ENCODE assay signal across 8 mouse cellular contexts in genomic region chr2:180657394-180658013, GRCm38 (mm10). TPM values are rescaled to one million over a fixed set of nuclear protein-coding genes. Genes with fewer than 3 reads are reported as not detected.
DNase-seq lines count a peak whose midpoint lies in the region; ATAC-seq and TF ChIP-seq lines count a peak whose summit lies in the region.

No protein-coding gene starts in this region.

- no peak for TF ChIP-seq POLR2A in small intestine, adult 2 months (IDR thresholded peaks at IDR 0.05; ENCODE audit: low read depth, low read length)

- no peaks in the 10 kb centered on the region for H3K27me3 ChIP-seq in kidney, embryonic 16.5 days (ENCODE audit: insufficient read depth, low read length)
- no peaks in the 10 kb centered on the region for H3K27me3 ChIP-seq in midbrain, embryonic 11.5 days (ENCODE audit: control insufficient read depth, insufficient read depth, low read length)
- no peaks in the 10 kb centered on the region for H3K27me3 ChIP-seq in small intestine, adult 2 months (ENCODE audit: control insufficient read depth, insufficient read depth, low read length)

- no peak overlapping the region for H3K4me3 ChIP-seq in kidney, embryonic 16.5 days (ENCODE audit: low read length)
- H3K4me3 ChIP-seq in midbrain, embryonic 11.5 days (ENCODE audit: low read depth, low read length) = no peak overlapping the region
- no peak overlapping the region for H3K4me3 ChIP-seq in small intestine, adult 2 months (ENCODE audit: low read depth, low read length)

- H3K9ac ChIP-seq in kidney, embryonic 16.5 days (replicated peaks; ENCODE audit: low read length) = no peak overlapping the region
- H3K9ac ChIP-seq in midbrain, embryonic 11.5 days (ENCODE audit: low read length) = no peak overlapping the region

- intact Hi-C loops in left cerebral cortex, postnatal 25 days (cut with DNase I) = no loop called here

- WGBS in kidney, embryonic 16.5 days = 77% methylated on average over 4 of the region's 4 CpGs
- WGBS in midbrain, embryonic 11.5 days = 78% methylated on average over 4 of the region's 4 CpGs
- WGBS in small intestine, adult 2 months = 72% methylated on average over 4 of the region's 4 CpGs

- H3K4me1 ChIP-seq in kidney, embryonic 16.5 days (ENCODE audit: insufficient read depth, low read length) = 0 out of 2 replicates have a peak, but pooled peaks cover 6% of the 10 kb centered on the region
- peaks cover 7% of the 10 kb centered on the region; the same call in 1 of the 2 replicates for H3K4me1 ChIP-seq in midbrain, embryonic 11.5 days (ENCODE audit: control insufficient read depth, insufficient read depth, low read length)
- no peaks in the 10 kb centered on the region for H3K4me1 ChIP-seq in small intestine, adult 2 months (ENCODE audit: control insufficient read depth, insufficient read depth, insufficient read length, low read length)

- DNase-seq in kidney, adult 11 months = peak; percentile 58
- DNase-seq in cerebellum, postnatal 10 days = peak; percentile 84 to 89
- peak; percentile 59 to 69 for DNase-seq in frontal cortex, postnatal 25 days (ENCODE audit: low spot score in 2 of 2)
- peak; percentile 85 for DNase-seq in induced T-regulatory cell, adult 2 months (ENCODE audit: low read depth)
- peak; percentile 76 to 87 for DNase-seq in left cerebral cortex, postnatal 25 days (ENCODE audit: low spot score in 2 of 2)
- peak; percentile 96 for DNase-seq in midbrain, embryonic 11.5 days (ENCODE audit: low spot score, missing footprints)

- no peak for ATAC-seq in kidney, embryonic 16.5 days (ENCODE audit: low FRiP score, low TSS enrichment)
- peak; percentile 72 for ATAC-seq in midbrain, embryonic 11.5 days (ENCODE audit: low FRiP score)

- no peak overlapping the region for H3K4me2 ChIP-seq in kidney, embryonic 16.5 days (replicated peaks; ENCODE audit: low read depth, low read length)
- H3K4me2 ChIP-seq in midbrain, embryonic 11.5 days = no peak overlapping the region

- TF ChIP-seq CTCF in small intestine, adult 2 months (IDR thresholded peaks at IDR 0.05; ENCODE audit: extremely low read depth, insufficient read length, insufficient replicate concordance, low read depth, low read length) = peak; percentile 69; the same call in 1 of the 2 replicates

- H3K9me3 ChIP-seq in kidney, embryonic 16.5 days (ENCODE audit: low read length) = no peaks in the 10 kb centered on the region
- H3K9me3 ChIP-seq in midbrain, embryonic 11.5 days (ENCODE audit: control insufficient read depth, low read length) = no peaks in the 10 kb centered on the region

- H3K36me3 ChIP-seq in kidney, embryonic 16.5 days (ENCODE audit: insufficient read depth, low read length) = peaks cover 15% of the 10 kb centered on the region; the same call in 1 of the 2 replicates
- H3K36me3 ChIP-seq in midbrain, embryonic 11.5 days (ENCODE audit: control insufficient read depth, insufficient read depth, low read length) = peaks cover 4% of the 10 kb centered on the region; the same call in 1 of the 2 replicates
- peaks cover 12% of the 10 kb centered on the region for H3K36me3 ChIP-seq in small intestine, adult 2 months (ENCODE audit: control insufficient read depth, insufficient read depth, low read length)

- no peak overlapping the region for H3K27ac ChIP-seq in kidney, embryonic 16.5 days (ENCODE audit: low read length)
- H3K27ac ChIP-seq in midbrain, embryonic 11.5 days (ENCODE audit: low read depth, low read length) = no peak overlapping the region
- no peak overlapping the region for H3K27ac ChIP-seq in small intestine, adult 2 months (ENCODE audit: insufficient read depth, low read depth, low read length)

RNA-seq across cellular contexts. Expression of gene Tcfl5, which starts 15.0 kb away (rescaled TPM):
- polyA plus RNA-seq in kidney, embryonic 16.5 days (2015; fragmentation: Nextera tagmentation; extraction: Ambion mirVana) = 0.09 and 0.15 TPM in 2 replicates
- total RNA-seq in left cerebral cortex, postnatal 25 days (2021) = 1 to 10 TPM; 1.5 to 1.7 TPM
- 0.18 and 0.23 TPM in 2 replicates for polyA plus RNA-seq in midbrain, embryonic 11.5 days (2014; fragmentation: Nextera tagmentation; extraction: Ambion mirVana)
- polyA plus RNA-seq in small intestine, adult 2 months (2012; rRNA removed) = not detected in 2 replicates

RNA-seq across cellular contexts. Expression of gene Dido1, which starts 52.3 kb away (rescaled TPM):
- polyA plus RNA-seq in kidney, embryonic 16.5 days (2015; fragmentation: Nextera tagmentation; extraction: Ambion mirVana) = 26.8 and 29.0 TPM in 2 replicates
- total RNA-seq in left cerebral cortex, postnatal 25 days (2021) = 10 to 100 TPM; 54.3 to 55.6 TPM
- 28.8 and 30.5 TPM in 2 replicates for polyA plus RNA-seq in midbrain, embryonic 11.5 days (2014; fragmentation: Nextera tagmentation; extraction: Ambion mirVana)
- polyA plus RNA-seq in small intestine, adult 2 months (2012; rRNA removed) = 4.5 and 7.3 TPM in 2 replicates

RNA-seq across cellular contexts. Expression of gene Gid8, which starts 52.4 kb away (rescaled TPM):
- 56.3 and 56.8 TPM in 2 replicates for polyA plus RNA-seq in kidney, embryonic 16.5 days (2015; fragmentation: Nextera tagmentation; extraction: Ambion mirVana)
- total RNA-seq in left cerebral cortex, postnatal 25 days (2021) = 10 to 100 TPM; 62.4 to 64.9 TPM
- 63.3 and 63.4 TPM in 2 replicates for polyA plus RNA-seq in midbrain, embryonic 11.5 days (2014; fragmentation: Nextera tagmentation; extraction: Ambion mirVana)
- 9.2 and 20.3 TPM in 2 replicates for polyA plus RNA-seq in small intestine, adult 2 months (2012; rRNA removed)

RNA-seq across cellular contexts. Expression of gene Col9a3, which starts 59.9 kb away (rescaled TPM):
- polyA plus RNA-seq in kidney, embryonic 16.5 days (2015; fragmentation: Nextera tagmentation; extraction: Ambion mirVana) = 9.5 and 9.8 TPM in 2 replicates
- 10 to 100 TPM; 11.0 to 12.7 TPM for total RNA-seq in left cerebral cortex, postnatal 25 days (2021)
- 3.0 and 3.7 TPM in 2 replicates for polyA plus RNA-seq in midbrain, embryonic 11.5 days (2014; fragmentation: Nextera tagmentation; extraction: Ambion mirVana)
- polyA plus RNA-seq in small intestine, adult 2 months (2012; rRNA removed) = 0.52 and 1.2 TPM in 2 replicates
